Mouse (Mus musculus): ENCODE results near the gene Aspn. TPM values are rescaled to one million over a fixed set of nuclear protein-coding genes. Genes with fewer than 3 reads are reported as not detected.
"Not testable (repeated sequence)": the region's sequence is repeated elsewhere in the genome, so short reads cannot be mapped to it uniquely, and the experiment has no call there.

The Aspn gene
- polyA plus RNA-seq, 1 experiment from 2014 or later: 0.57 TPM

DNA sequence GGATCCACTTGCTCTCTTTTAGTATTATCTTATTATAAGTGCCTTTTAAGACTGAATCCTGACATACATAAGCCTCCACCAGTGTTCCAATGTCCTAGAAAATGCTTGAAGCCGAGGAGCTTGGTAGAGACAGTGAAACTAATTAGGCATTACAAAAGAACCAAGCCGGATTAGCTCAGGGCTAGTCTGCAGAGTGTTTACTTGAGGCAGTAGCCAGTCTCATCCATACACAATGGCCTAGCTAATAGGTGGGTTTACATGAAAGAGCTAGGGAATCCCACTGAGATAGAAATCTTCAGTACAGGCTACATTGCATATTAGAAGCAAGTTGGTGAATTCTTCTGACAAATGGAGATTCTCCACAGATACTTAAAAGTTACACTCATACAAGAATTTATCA lies 58.3 kb downstream of the Aspn start:
- WGBS: 52% methylated on average over 2 of the region's 2 CpGs
- not testable (repeated sequence) for H3K27ac ChIP-seq; H3K27me3 ChIP-seq; H3K4me1 ChIP-seq (replicated peaks); H3K9ac ChIP-seq; H3K9me3 ChIP-seq; H3K36me3 ChIP-seq; H3K4me3 ChIP-seq; ATAC-seq (ENCODE audit: low FRiP score); H3K4me2 ChIP-seq

DNA sequence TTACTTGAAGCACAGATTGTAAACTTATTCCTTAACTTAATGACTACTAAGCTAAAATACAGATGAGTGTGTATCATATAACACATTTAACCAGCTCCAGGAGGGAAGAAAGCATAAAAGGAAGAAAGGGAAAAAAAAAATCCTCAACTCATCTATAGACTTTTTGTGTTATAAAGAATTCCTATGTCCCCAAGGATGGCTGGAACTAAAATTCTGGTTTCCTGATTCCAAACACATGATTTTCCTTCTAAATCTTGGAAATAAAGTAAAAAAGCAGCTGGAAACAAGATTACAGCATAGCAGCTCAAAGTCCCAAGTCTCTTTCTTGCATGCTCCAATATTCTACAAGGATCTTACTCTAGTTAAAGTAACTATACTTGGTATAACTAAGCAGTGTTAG lies 59.4 kb downstream of the Aspn start:
- H3K4me2 ChIP-seq: no peak overlapping the region
- ATAC-seq (ENCODE audit: low FRiP score): no peak
- H3K36me3 ChIP-seq: no peaks in the 10 kb centered on the region
- H3K4me1 ChIP-seq (replicated peaks): no peaks in the 10 kb centered on the region
- no peak overlapping the region for H3K27ac ChIP-seq
- H3K4me3 ChIP-seq: no peak overlapping the region
- no peaks in the 10 kb centered on the region for H3K9me3 ChIP-seq
- H3K27me3 ChIP-seq: no peaks in the 10 kb centered on the region
- H3K9ac ChIP-seq: no peak overlapping the region

DNA sequence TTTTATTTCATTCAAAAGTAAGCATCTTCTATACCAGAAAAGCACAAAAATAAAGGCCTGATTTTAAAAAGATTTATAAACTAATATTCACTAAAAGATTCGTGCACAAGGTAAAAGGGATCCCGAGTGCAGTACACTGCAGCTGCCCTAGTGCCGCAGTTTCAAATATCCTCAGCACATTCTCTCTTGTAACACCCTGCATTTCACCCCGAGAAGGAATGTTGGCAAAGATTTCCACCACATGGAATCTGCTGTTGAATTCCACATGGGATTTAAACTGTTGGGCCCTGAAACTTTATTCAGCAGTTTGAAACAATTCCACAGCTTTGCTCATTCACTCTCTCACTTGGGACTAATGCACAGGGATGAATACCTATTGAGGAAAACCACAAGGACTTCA lies 63.5 kb downstream of the Aspn start, which contains the start of gene Ogn:
Ogn (plus strand) TSS at position 333 of the 400 bp plus-strand sequence.
- H3K4me3 ChIP-seq: no peak within 1 kb of the TSS
- H3K4me2 ChIP-seq: no peak within 1 kb of the TSS
- no peaks in the 10 kb centered on the region for H3K9me3 ChIP-seq
- 84% methylated on average over 4 of the region's 4 CpGs for WGBS
- ATAC-seq (ENCODE audit: low FRiP score): no peak
- no peaks in the 10 kb centered on the region for H3K4me1 ChIP-seq (replicated peaks)
- no peaks in the 10 kb centered on the region for H3K36me3 ChIP-seq
- no peak within 1 kb of the TSS for H3K27ac ChIP-seq
- H3K27me3 ChIP-seq: no peaks in the 10 kb centered on the region
- no peak within 1 kb of the TSS for H3K9ac ChIP-seq

DNA sequence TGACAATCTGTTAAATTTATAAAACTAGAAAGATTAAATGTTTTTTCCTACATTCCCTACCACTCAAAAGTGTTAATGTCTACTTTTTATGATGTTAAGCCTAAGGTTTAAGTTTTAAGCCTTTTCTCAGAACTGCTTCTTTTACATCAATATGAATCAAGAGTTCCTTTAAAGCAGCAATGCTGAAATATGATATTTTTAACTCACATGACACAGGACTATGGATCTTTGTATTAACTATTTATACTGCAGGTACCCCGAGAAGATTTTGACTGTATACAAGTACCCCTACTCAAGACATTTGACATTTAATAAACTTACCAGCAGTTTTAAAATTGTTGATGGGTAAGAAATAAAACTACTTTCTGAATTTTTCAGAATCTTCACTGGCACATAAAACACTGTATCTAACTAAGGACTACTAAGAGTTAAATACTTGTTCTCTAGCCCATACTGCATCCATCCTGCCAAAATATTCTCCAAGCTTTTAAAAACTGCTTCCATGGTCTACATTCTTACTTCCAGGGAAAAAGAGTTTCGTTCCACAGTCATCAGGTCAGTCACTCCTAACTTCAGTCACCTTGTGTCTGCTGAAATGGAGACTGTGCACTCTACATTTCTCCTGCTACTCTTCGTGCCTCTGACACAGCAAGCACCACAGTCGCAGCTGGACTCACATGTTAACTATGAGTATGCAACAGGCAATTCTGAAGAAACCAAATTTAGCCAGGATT lies 64.5 kb downstream of the Aspn start:
- Histone ChIP-seq H3K4me2 (no peak overlapping the region), H3K36me3 (no peaks in the 10 kb centered on the region), H3K9me3 (no peaks in the 10 kb centered on the region), H3K9ac (no peak overlapping the region), H3K27ac (no peak overlapping the region), H3K4me3 (no peak overlapping the region), H3K4me1 (replicated peaks) (no peaks in the 10 kb centered on the region), H3K27me3 (no peaks in the 10 kb centered on the region)
- ATAC-seq (ENCODE audit: low FRiP score): no peak
- WGBS: 86% methylated on average over 4 of the region's 4 CpGs

DNA sequence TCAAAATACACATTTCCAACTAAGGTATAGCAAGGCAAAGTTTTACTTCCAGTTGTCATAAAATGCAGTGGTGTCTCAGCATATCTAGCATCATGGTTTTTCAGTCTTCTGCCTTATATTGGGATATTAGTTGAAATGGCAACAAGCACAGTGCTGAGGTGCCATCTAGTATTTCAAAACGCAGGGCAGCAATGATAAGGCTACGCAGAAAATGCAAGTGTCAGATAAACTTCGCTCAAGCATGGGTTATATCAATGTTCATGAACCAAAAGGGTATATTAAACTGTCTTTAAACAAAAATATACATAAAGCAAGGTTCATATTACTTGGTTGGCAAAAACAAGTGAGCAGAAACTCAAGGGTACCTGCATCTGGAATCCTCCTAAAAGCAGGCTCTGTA lies 72.8 kb downstream of the Aspn start:
- Histone ChIP-seq H3K9ac (no peak overlapping the region), H3K4me2 (no peak overlapping the region), H3K9me3 (no peaks in the 10 kb centered on the region), H3K27ac (no peak overlapping the region), H3K36me3 (no peaks in the 10 kb centered on the region), H3K4me1 (replicated peaks) (no peaks in the 10 kb centered on the region), H3K4me3 (no peak overlapping the region), H3K27me3 (no peaks in the 10 kb centered on the region)
- 93% methylated on average over 3 of the region's 3 CpGs for WGBS
- no peak for ATAC-seq (ENCODE audit: low FRiP score)

Other genes starting within 250 kb of the Aspn start
- 1.4 and 2.0 TPM in 2 replicates for gene Fgd3, start 224.1 kb upstream of the Aspn start, polyA plus RNA-seq (2015; fragmentation: Nextera tagmentation; extraction: Ambion mirVana)
- gene Bicd2, start 202.9 kb upstream of the Aspn start, polyA plus RNA-seq (2015; fragmentation: Nextera tagmentation; extraction: Ambion mirVana): 28.2 and 29.3 TPM in 2 replicates
- 14.0 and 15.0 TPM in 2 replicates for gene Ippk, start 123.2 kb upstream of the Aspn start, polyA plus RNA-seq (2015; fragmentation: Nextera tagmentation; extraction: Ambion mirVana)
- 0.45 and 0.60 TPM in 2 replicates for gene Tes3-ps, start 51.1 kb upstream of the Aspn start, polyA plus RNA-seq (2015; fragmentation: Nextera tagmentation; extraction: Ambion mirVana)
- gene Ecm2, start 39.6 kb upstream of the Aspn start, polyA plus RNA-seq (2015; fragmentation: Nextera tagmentation; extraction: Ambion mirVana): 2.3 and 2.5 TPM in 2 replicates
- 0.26 and 0.45 TPM in 2 replicates for gene Omd, start 38.0 kb downstream of the Aspn start, polyA plus RNA-seq (2015; fragmentation: Nextera tagmentation; extraction: Ambion mirVana)
- gene Ogn, start 63.6 kb downstream of the Aspn start, polyA plus RNA-seq (2015; fragmentation: Nextera tagmentation; extraction: Ambion mirVana): 8.1 and 14.9 TPM in 2 replicates
- 7.0 and 9.1 TPM in 2 replicates for gene Cenpp, start 108.3 kb downstream of the Aspn start, polyA plus RNA-seq (2015; fragmentation: Nextera tagmentation; extraction: Ambion mirVana)
- gene Nol8, start 108.6 kb downstream of the Aspn start, polyA plus RNA-seq (2015; fragmentation: Nextera tagmentation; extraction: Ambion mirVana): 22.6 and 22.9 TPM in 2 replicates
- 53.3 and 54.9 TPM in 2 replicates for gene Iars, start 137.7 kb downstream of the Aspn start, polyA plus RNA-seq (2015; fragmentation: Nextera tagmentation; extraction: Ambion mirVana)